Mouse (Mus musculus): ENCODE measurements at regions not wholly inside any gene's neighbourhood (a gene's known extent, or its start where the extent isn't known, plus 50 kb on each side); places are given as distances from the start of the nearest gene placed in this dataset.

GRCm38 (mm10) chr11:28782486-28782885, 70.5 kb upstream of the Efemp1 start:
- no peak for DNase-seq (ENCODE audit: low spot score)
- 70% methylated on average over 2 of the region's 2 CpGs for WGBS

GRCm38 (mm10) chr11:28770831-28771230, 82.2 kb upstream of the Efemp1 start:
- Histone ChIP-seq H3K4me2 (ENCODE audit: low read depth, low read length, severe bottlenecking) (no peak overlapping the region), H3K4me3 (ENCODE audit: low read depth, low read length) (no peak overlapping the region), H3K27me3 (ENCODE audit: control insufficient read depth, insufficient read depth, low read length) (no peaks in the 10 kb centered on the region), H3K9me3 (ENCODE audit: control insufficient read depth, low read length) (no peaks in the 10 kb centered on the region), H3K9ac (ENCODE audit: low read length) (no peak overlapping the region), H3K27ac (ENCODE audit: low read depth, low read length) (no peak overlapping the region), H3K4me1 (replicated peaks; ENCODE audit: control insufficient read depth, insufficient read depth, low read length) (no peaks in the 10 kb centered on the region), H3K36me3 (ENCODE audit: control insufficient read depth, insufficient read depth, low read length) (no peaks in the 10 kb centered on the region)
- ATAC-seq (replicated peaks; ENCODE audit: low FRiP score) (no peak), DNase-seq (ENCODE audit: low spot score) (no peak)
- 72% methylated on average over 1 of the region's 1 CpGs for WGBS

More at GRCm38 (mm10) chr11:28782486-28782885, 70.5 kb upstream of the Efemp1 start:
- no peaks in the 10 kb centered on the region for H3K4me1 ChIP-seq (replicated peaks; ENCODE audit: control insufficient read depth, insufficient read depth, low read length)
- no peaks in the 10 kb centered on the region for H3K27me3 ChIP-seq (ENCODE audit: control insufficient read depth, insufficient read depth, low read length)
- H3K9ac ChIP-seq (ENCODE audit: low read length): no peak overlapping the region
- no peak for ATAC-seq (replicated peaks; ENCODE audit: low FRiP score)
- H3K36me3 ChIP-seq (ENCODE audit: control insufficient read depth, insufficient read depth, low read length): no peaks in the 10 kb centered on the region
- no peak overlapping the region for H3K27ac ChIP-seq (ENCODE audit: low read depth, low read length)
- H3K4me2 ChIP-seq (ENCODE audit: low read depth, low read length, severe bottlenecking): no peak overlapping the region
- no peaks in the 10 kb centered on the region for H3K9me3 ChIP-seq (ENCODE audit: control insufficient read depth, low read length)
- H3K4me3 ChIP-seq (ENCODE audit: low read depth, low read length): no peak overlapping the region

GRCm38 (mm10) chr11:28760751-28761150, 92.3 kb upstream of the Efemp1 start:
- no peak overlapping the region for H3K27ac ChIP-seq (ENCODE audit: low read depth, low read length)
- no peaks in the 10 kb centered on the region for H3K4me1 ChIP-seq (replicated peaks; ENCODE audit: control insufficient read depth, insufficient read depth, low read length)
- DNase-seq (ENCODE audit: low spot score): no peak
- H3K4me3 ChIP-seq (ENCODE audit: low read depth, low read length): no peak overlapping the region
- ATAC-seq (replicated peaks; ENCODE audit: low FRiP score): no peak
- H3K36me3 ChIP-seq (ENCODE audit: control insufficient read depth, insufficient read depth, low read length): no peaks in the 10 kb centered on the region
- H3K9me3 ChIP-seq (ENCODE audit: control insufficient read depth, low read length): no peaks in the 10 kb centered on the region
- H3K4me2 ChIP-seq (ENCODE audit: low read depth, low read length, severe bottlenecking): no peak overlapping the region
- no peak overlapping the region for H3K9ac ChIP-seq (ENCODE audit: low read length)
- H3K27me3 ChIP-seq (ENCODE audit: control insufficient read depth, insufficient read depth, low read length): no peaks in the 10 kb centered on the region

GRCm38 (mm10) chr11:28734941-28735597, 117.9 kb upstream of the Efemp1 start:
- H3K4me3 ChIP-seq (ENCODE audit: low read depth, low read length): no peak overlapping the region
- peak overlapping the region; percentile 37; the same call in 1 of the 2 replicates for H3K27ac ChIP-seq (ENCODE audit: low read depth, low read length)
- ATAC-seq (replicated peaks; ENCODE audit: low FRiP score) (peak; percentile 93), DNase-seq (ENCODE audit: low spot score) (peak; percentile 67)
- H3K4me1 ChIP-seq (replicated peaks; ENCODE audit: control insufficient read depth, insufficient read depth, low read length): no peaks in the 10 kb centered on the region; the same call in 1 of the 2 replicates
- H3K4me2 ChIP-seq (ENCODE audit: low read depth, low read length, severe bottlenecking): peak overlapping the region; percentile 39; the same call in 1 of the 2 replicates
- no peak overlapping the region for H3K9ac ChIP-seq (ENCODE audit: low read length)
- 2% methylated on average over 8 of the region's 8 CpGs for WGBS
- H3K36me3 ChIP-seq (ENCODE audit: control insufficient read depth, insufficient read depth, low read length): no peaks in the 10 kb centered on the region
- no peaks in the 10 kb centered on the region for H3K27me3 ChIP-seq (ENCODE audit: control insufficient read depth, insufficient read depth, low read length)
- H3K9me3 ChIP-seq (ENCODE audit: control insufficient read depth, low read length): no peaks in the 10 kb centered on the region

GRCm38 (mm10) chr11:28734581-28734931, 118.4 kb upstream of the Efemp1 start:
- no peak overlapping the region for H3K4me2 ChIP-seq (ENCODE audit: low read depth, low read length, severe bottlenecking)
- no peak for DNase-seq (ENCODE audit: low spot score)
- 27% methylated on average over 1 of the region's 1 CpGs for WGBS

GRCm38 (mm10) chr11:28733877-28734580, 119.0 kb upstream of the Efemp1 start:
- Histone ChIP-seq H3K27ac (ENCODE audit: low read depth, low read length) (no peak overlapping the region), H3K9me3 (ENCODE audit: control insufficient read depth, low read length) (no peaks in the 10 kb centered on the region), H3K4me2 (ENCODE audit: low read depth, low read length, severe bottlenecking) (no peak overlapping the region), H3K36me3 (ENCODE audit: control insufficient read depth, insufficient read depth, low read length) (no peaks in the 10 kb centered on the region), H3K4me3 (ENCODE audit: low read depth, low read length) (no peak overlapping the region), H3K4me1 (replicated peaks; ENCODE audit: control insufficient read depth, insufficient read depth, low read length) (no peaks in the 10 kb centered on the region; the same call in 1 of the 2 replicates), H3K9ac (ENCODE audit: low read length) (no peak overlapping the region), H3K27me3 (ENCODE audit: control insufficient read depth, insufficient read depth, low read length) (no peaks in the 10 kb centered on the region)
- DNase-seq (ENCODE audit: low spot score): no peak
- ATAC-seq (replicated peaks; ENCODE audit: low FRiP score): peak; percentile 47; the same call in 1 of the 2 replicates
- 23% methylated on average over 3 of the region's 3 CpGs for WGBS

More at GRCm38 (mm10) chr11:28734581-28734931, 118.4 kb upstream of the Efemp1 start:
- ATAC-seq (replicated peaks; ENCODE audit: low FRiP score): no peak; the same call in 1 of the 2 replicates
- H3K36me3 ChIP-seq (ENCODE audit: control insufficient read depth, insufficient read depth, low read length): no peaks in the 10 kb centered on the region
- H3K27ac ChIP-seq (ENCODE audit: low read depth, low read length): no peak overlapping the region
- H3K9me3 ChIP-seq (ENCODE audit: control insufficient read depth, low read length): no peaks in the 10 kb centered on the region
- no peak overlapping the region for H3K9ac ChIP-seq (ENCODE audit: low read length)
- no peaks in the 10 kb centered on the region for H3K27me3 ChIP-seq (ENCODE audit: control insufficient read depth, insufficient read depth, low read length)
- no peaks in the 10 kb centered on the region; the same call in 1 of the 2 replicates for H3K4me1 ChIP-seq (replicated peaks; ENCODE audit: control insufficient read depth, insufficient read depth, low read length)
- no peak overlapping the region for H3K4me3 ChIP-seq (ENCODE audit: low read depth, low read length)

GRCm38 (mm10) chr11:28730140-28730539, 122.9 kb upstream of the Efemp1 start:
- DNase-seq (ENCODE audit: low spot score): no peak
- Histone ChIP-seq H3K9me3 (ENCODE audit: control insufficient read depth, low read length) (no peaks in the 10 kb centered on the region), H3K27ac (ENCODE audit: low read depth, low read length) (no peak overlapping the region), H3K36me3 (ENCODE audit: control insufficient read depth, insufficient read depth, low read length) (no peaks in the 10 kb centered on the region), H3K4me2 (ENCODE audit: low read depth, low read length, severe bottlenecking) (no peak overlapping the region), H3K27me3 (ENCODE audit: control insufficient read depth, insufficient read depth, low read length) (no peaks in the 10 kb centered on the region), H3K4me3 (ENCODE audit: low read depth, low read length) (no peak overlapping the region), H3K9ac (ENCODE audit: low read length) (no peak overlapping the region), H3K4me1 (replicated peaks; ENCODE audit: control insufficient read depth, insufficient read depth, low read length) (no peaks in the 10 kb centered on the region)
- ATAC-seq (replicated peaks; ENCODE audit: low FRiP score): no peak
- 62% methylated on average over 2 of the region's 2 CpGs for WGBS

- no peak overlapping the region for H3K9ac ChIP-seq (ENCODE audit: low read length)
- H3K4me2 ChIP-seq (ENCODE audit: low read depth, low read length, severe bottlenecking): no peak overlapping the region
- H3K36me3 ChIP-seq (ENCODE audit: control insufficient read depth, insufficient read depth, low read length): no peaks in the 10 kb centered on the region
- 82% methylated on average over 3 of the region's 3 CpGs for WGBS
- DNase-seq (ENCODE audit: low spot score) (no peak), ATAC-seq (replicated peaks; ENCODE audit: low FRiP score) (no peak)
- H3K4me3 ChIP-seq (ENCODE audit: low read depth, low read length): no peak overlapping the region
- no peak overlapping the region for H3K27ac ChIP-seq (ENCODE audit: low read depth, low read length)
- H3K27me3 ChIP-seq (ENCODE audit: control insufficient read depth, insufficient read depth, low read length): no peaks in the 10 kb centered on the region
- no peaks in the 10 kb centered on the region for H3K9me3 ChIP-seq (ENCODE audit: control insufficient read depth, low read length)
- H3K4me1 ChIP-seq (replicated peaks; ENCODE audit: control insufficient read depth, insufficient read depth, low read length): no peaks in the 10 kb centered on the region
These were observed 125.4 kb upstream of the Ccdc85a start for GRCm38 (mm10) chr11:28709511-28709910.

All from forebrain, embryonic 11.5 days (tissue).